Mouse (Mus musculus): Measurements from ENCODE around the gene Kbtbd12.
A peak's percentile ranks its signal among the peaks of the same experiment; 100 is the strongest.

GRCm38 (mm10) chr6:88518404-88519263 lies 119.1 kb downstream of the Kbtbd12 start, which contains the start of gene Sec61a1:
- TF ChIP-seq CTCF (IDR thresholded peaks at IDR 0.05; ENCODE audit: extremely low read depth, insufficient read depth, insufficient read length, insufficient replicate concordance): no peak
- peak; percentile 93 for TF ChIP-seq POLR2A (IDR thresholded peaks at IDR 0.05; ENCODE audit: low read depth, low read length)
